Mouse (Mus musculus) embryonic facial prominence, embryonic 11.5 days (tissue): Measurements from ENCODE around the gene Sestd1. TPM values are rescaled to one million over a fixed set of nuclear protein-coding genes. Genes with fewer than 3 reads are reported as not detected.

ENCODE experiments used
- ATAC-seq: fragments of 200-750 bp; cut with Nextera tagmentation; replicated peaks from 2 replicates; pipeline ENCODE4 v1.8.0; 2017; ENCODE audit warnings: low read depth; ENCODE audit not compliant: insufficient number of reproducible peaks, low FRiP score, low TSS enrichment
- DNase-seq: peaks from one replicate; pipeline ENCODE4 v3.0.0-alpha.2; 2015; ENCODE audit warnings: low spot score
- H3K27ac ChIP-seq: fragments of 300-500 bp; sonication (generic); replicated peaks from 2 replicates; pipeline ENCODE4 v1.5.1; 2014; ENCODE audit warnings: mild to moderate bottlenecking, low read depth, low read length, control low read depth
- H3K27me3 ChIP-seq: fragments of 300-500 bp; sonication (generic); 2 replicates; pipeline ENCODE4 v1.6.1; 2014; ENCODE audit warnings: mild to moderate bottlenecking, low read length, moderate library complexity, mixed read lengths; ENCODE audit not compliant: control insufficient read depth, insufficient read depth
- H3K36me3 ChIP-seq: fragments of 300-500 bp; sonication (generic); replicated peaks from 2 replicates; pipeline ENCODE4 v1.6.1; 2014; ENCODE audit warnings: low read depth, mild to moderate bottlenecking, low read length, moderate library complexity, mixed read lengths; ENCODE audit not compliant: control insufficient read depth, insufficient read depth
- H3K4me1 ChIP-seq: fragments of 300-500 bp; sonication (generic); 2 replicates; pipeline ENCODE4 v1.6.1; 2014; ENCODE audit warnings: low read length, mixed read lengths; ENCODE audit not compliant: control insufficient read depth, insufficient read depth
- H3K4me2 ChIP-seq: fragments of 300-500 bp; sonication (generic); 2 replicates; pipeline ENCODE4 v1.6.1; 2014; ENCODE audit warnings: low read depth, mild to moderate bottlenecking, control low read depth, low read length, moderate library complexity
- H3K4me3 ChIP-seq: fragments of 300-500 bp; sonication (generic); 2 replicates; pipeline ENCODE4 v1.5.1; 2014; ENCODE audit warnings: low read depth, low read length, control low read depth
- H3K9ac ChIP-seq: fragments of 300-500 bp; sonication (generic); replicated peaks from 2 replicates; pipeline ENCODE4 v1.6.1; 2014; ENCODE audit warnings: mild to moderate bottlenecking, control low read depth, low read length
- H3K9me3 ChIP-seq: fragments of 300-500 bp; sonication (generic); replicated peaks from 2 replicates; pipeline ENCODE4 v1.6.1; 2016; ENCODE audit warnings: mild to moderate bottlenecking, low read length, inconsistent platforms, mixed read lengths; ENCODE audit not compliant: control insufficient read depth
- WGBS: fragments of 180-500 bp; shearing (Covaris S2); extraction: QIAGEN DNeasy Blood & Tissue Kit; methylation state at CpG from one replicate; pipeline ENCODE4 v1.1.7; 2014; 5-methylcytosine and 5-hydroxymethylcytosine counted together
- polyA plus RNA-seq: library from polyadenylated mRNA; unstranded; fragments of >200 nt; fragmentation: Nextera tagmentation; extraction: Ambion mirVana; gene quantifications from 2 replicates; pipeline ENCODE4 v1.2.1, GENCODE M21; 2014

The Sestd1 gene
- polyA plus RNA-seq, 1 experiment from 2014 or later, result 26.7 TPM

- DNase-seq, result no peak
- Histone ChIP-seq H3K4me3 (no peak overlapping the region), H3K9ac (no peak overlapping the region), H3K9me3 (no peaks in the 10 kb centered on the region), H3K27me3 (no peaks in the 10 kb centered on the region), H3K27ac (no peak overlapping the region), H3K4me2 (no peak overlapping the region), H3K36me3 (no peaks in the 10 kb centered on the region), H3K4me1 (no peaks in the 10 kb centered on the region)
- 90% methylated on average over 2 of the region's 2 CpGs for WGBS
- ATAC-seq, result no peak
These were observed 13.5 kb downstream of the Sestd1 start for GRCm38 (mm10) chr2:77266931-77267330.

- no peak overlapping the region for H3K4me2 ChIP-seq
- H3K4me3 ChIP-seq, result no peak overlapping the region
- DNase-seq (no peak), ATAC-seq (no peak)
- no peaks in the 10 kb centered on the region for H3K4me1 ChIP-seq
- H3K36me3 ChIP-seq, result no peaks in the 10 kb centered on the region
- no peak overlapping the region for H3K9ac ChIP-seq
- no peak overlapping the region for H3K27ac ChIP-seq
- no peaks in the 10 kb centered on the region for H3K27me3 ChIP-seq
- no peaks in the 10 kb centered on the region for H3K9me3 ChIP-seq
- WGBS, result 66% methylated on average over 3 of the region's 3 CpGs
These were observed 14.4 kb downstream of the Sestd1 start for GRCm38 (mm10) chr2:77266011-77266410.

GRCm38 (mm10) chr2:77265301-77265700 lies 15.1 kb downstream of the Sestd1 start:
- no peak for DNase-seq
- Histone ChIP-seq H3K4me1 (no peaks in the 10 kb centered on the region), H3K36me3 (no peaks in the 10 kb centered on the region), H3K27me3 (no peaks in the 10 kb centered on the region), H3K27ac (no peak overlapping the region), H3K9me3 (no peaks in the 10 kb centered on the region), H3K4me2 (no peak overlapping the region), H3K9ac (no peak overlapping the region), H3K4me3 (no peak overlapping the region)
- ATAC-seq, result no peak
- WGBS, result 67% methylated on average over 7 of the region's 7 CpGs

- Histone ChIP-seq H3K4me3 (no peak overlapping the region), H3K36me3 (no peaks in the 10 kb centered on the region), H3K4me2 (no peak overlapping the region), H3K9me3 (no peaks in the 10 kb centered on the region), H3K9ac (no peak overlapping the region), H3K27ac (no peak overlapping the region), H3K4me1 (no peaks in the 10 kb centered on the region), H3K27me3 (no peaks in the 10 kb centered on the region)
- ATAC-seq, result no peak
- DNase-seq, result no peak
- 84% methylated on average over 6 of the region's 6 CpGs for WGBS
These were observed 15.8 kb downstream of the Sestd1 start for GRCm38 (mm10) chr2:77264550-77264949.

GRCm38 (mm10) chr2:77263477-77264435 lies 16.6 kb downstream of the Sestd1 start:
- H3K4me2 ChIP-seq, result no peak overlapping the region
- 53% methylated on average over 11 of the region's 11 CpGs for WGBS

GRCm38 (mm10) chr2:77260134-77260533 lies 20.3 kb downstream of the Sestd1 start:
- no peaks in the 10 kb centered on the region for H3K27me3 ChIP-seq
- H3K4me3 ChIP-seq, result no peak overlapping the region
- H3K9me3 ChIP-seq, result no peaks in the 10 kb centered on the region
- WGBS, result 90% methylated on average over 4 of the region's 4 CpGs
- no peak overlapping the region for H3K27ac ChIP-seq
- H3K4me1 ChIP-seq, result no peaks in the 10 kb centered on the region
- ATAC-seq, result no peak
- DNase-seq, result no peak
- H3K4me2 ChIP-seq, result no peak overlapping the region
- no peaks in the 10 kb centered on the region for H3K36me3 ChIP-seq
- no peak overlapping the region for H3K9ac ChIP-seq

More at GRCm38 (mm10) chr2:77263477-77264435, 16.6 kb downstream of the Sestd1 start:
- Histone ChIP-seq H3K9ac (no peak overlapping the region), H3K9me3 (no peaks in the 10 kb centered on the region), H3K4me3 (no peak overlapping the region), H3K27ac (no peak overlapping the region), H3K4me1 (no peaks in the 10 kb centered on the region), H3K36me3 (no peaks in the 10 kb centered on the region), H3K27me3 (no peaks in the 10 kb centered on the region)
- DNase-seq (no peak), ATAC-seq (no peak)

- Histone ChIP-seq H3K27ac (no peak overlapping the region), H3K4me2 (no peak overlapping the region), H3K27me3 (no peaks in the 10 kb centered on the region), H3K9me3 (no peaks in the 10 kb centered on the region), H3K4me3 (no peak overlapping the region), H3K9ac (no peak overlapping the region), H3K36me3 (no peaks in the 10 kb centered on the region), H3K4me1 (no peaks in the 10 kb centered on the region; the same call in 1 of the 2 replicates)
- no peak for ATAC-seq
- WGBS, result 87% methylated on average over 6 of the region's 6 CpGs
- DNase-seq, result no peak
These were observed 27.2 kb downstream of the Sestd1 start for GRCm38 (mm10) chr2:77253227-77253626.

GRCm38 (mm10) chr2:77251736-77252135 lies 28.7 kb downstream of the Sestd1 start:
- no peak overlapping the region for H3K4me2 ChIP-seq
- no peaks in the 10 kb centered on the region for H3K36me3 ChIP-seq
- no peaks in the 10 kb centered on the region for H3K27me3 ChIP-seq
- ATAC-seq (no peak), DNase-seq (no peak)
- H3K9ac ChIP-seq, result no peak overlapping the region
- H3K27ac ChIP-seq, result no peak overlapping the region
- no peak overlapping the region for H3K4me3 ChIP-seq
- H3K4me1 ChIP-seq, result no peaks in the 10 kb centered on the region; the same call in 1 of the 2 replicates
- 92% methylated on average over 6 of the region's 6 CpGs for WGBS
- no peaks in the 10 kb centered on the region for H3K9me3 ChIP-seq
